Mouse (Mus musculus): ENCODE measurements around the gene Tsc2.

DNA sequence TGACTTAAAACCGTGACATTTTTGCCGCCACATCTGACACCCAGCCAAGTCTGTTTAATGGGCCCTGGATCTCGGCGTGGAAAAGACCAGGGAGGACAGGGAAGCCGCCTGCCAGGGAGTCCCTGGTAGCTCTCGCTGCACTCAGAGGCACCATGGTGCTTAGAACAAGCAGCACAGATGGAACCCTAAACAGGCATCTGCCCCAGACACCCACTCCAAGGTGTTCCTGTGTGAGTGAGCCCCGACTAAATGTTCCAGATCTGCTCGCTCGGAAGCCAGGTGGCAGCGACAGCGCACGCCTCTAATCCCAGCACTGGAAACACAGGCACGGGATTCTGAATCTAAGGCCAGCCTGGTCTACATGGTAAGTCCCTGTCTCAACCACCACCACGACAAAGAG lies 2.4 kb downstream of the Tsc2 start:
- TF ChIP-seq POLR2A (IDR thresholded peaks at IDR 0.05; ENCODE audit: low read depth, low read length) (no peak), CTCF (conservative IDR thresholded peaks at IDR 0.05; ENCODE audit: insufficient read depth, insufficient read length, low read depth, low read length) (no peak)

Measured in kidney, adult 2 months (tissue).